Mouse (Mus musculus) heart, embryonic 14.5 days (tissue): Measurements from ENCODE around the gene Igtp. TPM values are rescaled to one million over a fixed set of nuclear protein-coding genes. Genes with fewer than 3 reads are reported as not detected.
A peak's percentile ranks its signal among the peaks of the same experiment; 100 is the strongest.
"Not testable (repeated sequence)": the region's sequence is repeated elsewhere in the genome, so short reads cannot be mapped to it uniquely, and the experiment has no call there.

Source experiments
- ATAC-seq: fragments of 200-750 bp; cut with Nextera tagmentation; 2 replicates; pipeline ENCODE4 v1.8.0; 2017; ENCODE audit warnings: low read depth, moderate TSS enrichment; ENCODE audit not compliant: insufficient number of reproducible peaks, insufficient read depth, low FRiP score
- H3K27ac ChIP-seq, 2 experiments: fragments of 200-500 bp in 1 of 2; fragments of 300-500 bp in 1 of 2; sonication (generic) in 1 of 2; replicated peaks in 1 of 2; 2 replicates each; pipeline ENCODE4 v1.5.1; 2012 to 2014; ENCODE audit warnings: low read depth in 2 of 2, low read length in 2 of 2, control low read depth in 1 of 2, mild to moderate bottlenecking in 1 of 2, mixed read lengths in 1 of 2; ENCODE audit not compliant: control insufficient read depth in 1 of 2, insufficient read depth in 1 of 2
- H3K27me3 ChIP-seq: fragments of 300-500 bp; sonication (generic); 2 replicates; pipeline ENCODE4 v1.6.1; 2014; ENCODE audit warnings: mild to moderate bottlenecking, low read length, control low read depth; ENCODE audit not compliant: control insufficient read depth, insufficient read depth
- H3K36me3 ChIP-seq: fragments of 300-500 bp; sonication (generic); 2 replicates; pipeline ENCODE4 v1.6.1; 2014; ENCODE audit warnings: mild to moderate bottlenecking, control low read depth, low read length, mixed read lengths; ENCODE audit not compliant: control insufficient read depth, insufficient read depth
- H3K4me1 ChIP-seq, 2 experiments: fragments of 200-500 bp in 1 of 2; fragments of 300-500 bp in 1 of 2; sonication (generic) in 1 of 2; 2 replicates each; pipeline ENCODE4 v1.6.1; 2012 to 2014; ENCODE audit warnings: low read length in 2 of 2, control low read depth in 1 of 2, mixed read lengths in 1 of 2; ENCODE audit not compliant: control insufficient read depth in 2 of 2, insufficient read depth in 2 of 2
- H3K4me2 ChIP-seq: fragments of 300-500 bp; sonication (generic); 2 replicates; pipeline ENCODE4 v1.6.1; 2014; ENCODE audit warnings: mild to moderate bottlenecking, low read length
- H3K4me3 ChIP-seq, 2 experiments: fragments of 200-500 bp in 1 of 2; fragments of 300-500 bp in 1 of 2; sonication (generic) in 1 of 2; 2 replicates each; pipeline ENCODE4 v1.5.1; 2012 to 2014; ENCODE audit warnings: low read length in 2 of 2, mild to moderate bottlenecking in 2 of 2, control low read depth in 1 of 2, low read depth in 1 of 2, moderate library complexity in 1 of 2; ENCODE audit not compliant: control insufficient read depth in 1 of 2, insufficient read depth in 1 of 2
- H3K9ac ChIP-seq: fragments of 300-500 bp; sonication (generic); 2 replicates; pipeline ENCODE4 v1.6.1; 2014; ENCODE audit warnings: mild to moderate bottlenecking, low read length
- H3K9me3 ChIP-seq: fragments of 300-500 bp; sonication (generic); 2 replicates; pipeline ENCODE4 v1.6.1; 2016; ENCODE audit warnings: low read length, control low read depth; ENCODE audit not compliant: control insufficient read depth
- WGBS: fragments of 180-500 bp; shearing (Covaris S2); extraction: QIAGEN DNeasy Blood & Tissue Kit; methylation state at CpG from one replicate; pipeline ENCODE4 v1.1.7; 2014; 5-methylcytosine and 5-hydroxymethylcytosine counted together
- polyA plus RNA-seq: library from polyadenylated mRNA; unstranded; fragments of >200 nt; fragmentation: Nextera tagmentation; extraction: Ambion mirVana; gene quantifications from 2 replicates; pipeline ENCODE4 v1.2.1, GENCODE M21; 2014

The Igtp gene
- polyA plus RNA-seq, 1 experiment from 2014 or later = 6.2 TPM

- peaks cover 7 to 17% of the 10 kb centered on the region in 2 experiments for H3K4me1 ChIP-seq
- 70% methylated on average over 7 of the region's 7 CpGs for WGBS
- H3K36me3 ChIP-seq = no peaks in the 10 kb centered on the region
- H3K4me3 ChIP-seq = peak overlapping the region in 1 of 2 experiments; percentile 60; a peak in 1 of 4 replicates
- H3K4me2 ChIP-seq = peak overlapping the region; percentile 71; the same call in 1 of the 2 replicates
- no peak overlapping the region for H3K9ac ChIP-seq
- ATAC-seq = no peak
- H3K27ac ChIP-seq = no peak overlapping the region
- no peaks in the 10 kb centered on the region for H3K9me3 ChIP-seq
- H3K27me3 ChIP-seq = no peaks in the 10 kb centered on the region
Observed at GRCm38 (mm10) chr11:58213673-58214342, 14.5 kb downstream of the Igtp start.

GRCm38 (mm10) chr11:58214391-58215048 lies 15.2 kb downstream of the Igtp start:
- WGBS = 28% methylated on average over 15 of the region's 17 CpGs
- ATAC-seq = peak; percentile 58; the same call in 1 of the 2 replicates
- Histone ChIP-seq H3K4me1 (peaks cover 7 to 17% of the 10 kb centered on the region in 2 experiments), H3K36me3 (no peaks in the 10 kb centered on the region), H3K9me3 (no peaks in the 10 kb centered on the region), H3K27me3 (no peaks in the 10 kb centered on the region), H3K4me2 (peak overlapping the region; percentile 71), H3K9ac (peak overlapping the region; percentile 77), H3K4me3 (peak overlapping the region; percentile 60 to 81), H3K27ac (peak overlapping the region; percentile 36 to 68; a peak in 3 of 4 replicates)

GRCm38 (mm10) chr11:58215049-58215430 lies 15.7 kb downstream of the Igtp start:
- ATAC-seq, H3K27ac ChIP-seq, H3K9me3 ChIP-seq, H3K27me3 ChIP-seq, H3K36me3 ChIP-seq: not testable (repeated sequence)
- Histone ChIP-seq H3K4me2 (peak overlapping the region; percentile 71), H3K4me3 (peak overlapping the region; percentile 60 to 81), H3K4me1 (peaks cover 7 to 17% of the 10 kb centered on the region in 2 experiments), H3K9ac (peak overlapping the region; percentile 77)
- 10% methylated on average over 2 of the region's 3 CpGs for WGBS

DNA sequence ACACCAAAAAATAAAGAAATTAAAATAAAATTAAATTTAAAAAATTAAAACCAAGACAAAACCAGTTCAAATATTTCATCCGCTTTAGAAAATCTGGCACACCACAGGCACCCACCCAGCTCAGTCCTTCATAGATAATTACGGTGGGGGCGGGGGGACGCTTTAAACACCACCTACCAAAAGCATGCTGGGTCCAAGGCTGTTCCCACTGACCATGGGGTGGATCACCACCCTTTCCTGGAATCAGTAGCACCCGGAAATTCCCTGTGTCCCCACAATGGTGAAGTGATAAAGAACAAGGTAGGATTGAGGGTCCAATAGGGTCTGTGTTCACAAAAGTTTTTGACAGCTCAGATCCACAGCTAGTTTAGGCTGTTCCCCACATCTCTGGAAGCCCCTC lies 16.5 kb downstream of the Igtp start:
- H3K36me3 ChIP-seq = no peaks in the 10 kb centered on the region
- peak overlapping the region; percentile 71 for H3K4me2 ChIP-seq
- H3K9me3 ChIP-seq = no peaks in the 10 kb centered on the region
- no peak overlapping the region for H3K4me3 ChIP-seq
- no peaks in the 10 kb centered on the region for H3K27me3 ChIP-seq
- no peak overlapping the region for H3K27ac ChIP-seq
- no peak for ATAC-seq
- no peak overlapping the region for H3K9ac ChIP-seq
- 78% methylated on average over 5 of the region's 5 CpGs for WGBS
- peaks cover 6 to 17% of the 10 kb centered on the region in 2 experiments for H3K4me1 ChIP-seq

DNA sequence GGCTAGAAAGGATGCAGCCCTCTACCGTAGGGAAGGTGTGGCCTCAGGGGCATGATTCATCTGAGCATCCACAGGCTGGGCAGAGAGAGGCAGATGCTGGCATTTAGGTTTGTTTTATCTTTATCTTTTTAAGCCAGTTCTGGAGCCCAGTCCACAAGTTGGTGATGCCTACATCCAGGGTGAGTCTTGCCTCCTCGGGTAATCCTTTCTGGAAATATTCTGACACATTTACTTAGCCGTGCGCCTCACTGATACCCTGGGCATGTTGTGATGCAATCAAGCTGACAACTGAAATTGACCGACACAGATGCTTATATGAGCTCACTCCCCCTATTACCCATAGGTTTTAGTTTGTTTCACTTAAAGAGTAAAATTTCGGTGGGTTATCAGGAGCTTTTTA lies 17.5 kb downstream of the Igtp start:
- no peak overlapping the region for H3K4me2 ChIP-seq
- H3K4me1 ChIP-seq = peaks cover 0 to 11% of the 10 kb centered on the region in 2 experiments; a peak in 2 of 4 replicates
- WGBS = 80% methylated on average over 6 of the region's 6 CpGs
- no peak overlapping the region for H3K4me3 ChIP-seq
- H3K9ac ChIP-seq = no peak overlapping the region
- H3K27me3 ChIP-seq = no peaks in the 10 kb centered on the region
- H3K9me3 ChIP-seq = no peaks in the 10 kb centered on the region
- H3K36me3 ChIP-seq = no peaks in the 10 kb centered on the region
- H3K27ac ChIP-seq = no peak overlapping the region
- no peak for ATAC-seq

- Histone ChIP-seq H3K4me1 (peaks cover 6 to 17% of the 10 kb centered on the region in 2 experiments; a peak in 3 of 4 replicates), H3K9ac (no peak overlapping the region), H3K27ac (peak overlapping the region; percentile 36 to 51), H3K4me2 (no peak overlapping the region), H3K36me3 (no peaks in the 10 kb centered on the region), H3K9me3 (no peaks in the 10 kb centered on the region), H3K27me3 (no peaks in the 10 kb centered on the region), H3K4me3 (no peak overlapping the region)
- 14% methylated on average over 4 of the region's 4 CpGs for WGBS
- no peak for ATAC-seq
Observed at GRCm38 (mm10) chr11:58223751-58224150, 24.4 kb downstream of the Igtp start.

DNA sequence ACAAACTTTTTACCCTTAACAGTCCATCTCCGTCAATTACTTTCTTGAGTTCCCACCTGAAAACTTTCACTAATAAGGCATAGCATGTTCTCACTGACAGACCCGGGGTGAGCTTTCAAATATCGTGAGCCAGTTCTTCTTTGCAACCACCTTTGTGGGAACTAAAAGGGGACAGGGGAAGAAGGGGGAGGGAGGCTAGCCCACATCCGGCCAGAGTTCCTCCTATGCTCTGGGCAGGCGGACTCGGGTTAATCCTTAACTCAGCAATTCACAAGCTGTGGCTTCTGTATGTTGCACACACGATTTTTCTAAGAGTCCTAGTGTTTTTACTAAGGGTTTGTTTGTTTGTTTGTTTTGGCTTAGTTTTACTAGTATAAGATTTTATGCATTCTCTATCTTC lies 25.0 kb downstream of the Igtp start:
- H3K27ac ChIP-seq = peak overlapping the region in 1 of 2 experiments; percentile 51; a peak in 1 of 4 replicates
- no peak overlapping the region for H3K9ac ChIP-seq
- no peaks in the 10 kb centered on the region for H3K36me3 ChIP-seq
- peaks cover 6 to 17% of the 10 kb centered on the region in 2 experiments; a peak in 3 of 4 replicates for H3K4me1 ChIP-seq
- no peak overlapping the region for H3K4me3 ChIP-seq
- no peak overlapping the region for H3K4me2 ChIP-seq
- H3K9me3 ChIP-seq = no peaks in the 10 kb centered on the region
- no peaks in the 10 kb centered on the region for H3K27me3 ChIP-seq
- WGBS = 61% methylated on average over 7 of the region's 7 CpGs
- ATAC-seq = no peak
